Mouse (Mus musculus): ENCODE measurements at regions not wholly inside any gene's neighbourhood (a gene's known extent, or its start where the extent isn't known, plus 50 kb on each side); places are given as distances from the start of the nearest gene placed in this dataset.

DNA sequence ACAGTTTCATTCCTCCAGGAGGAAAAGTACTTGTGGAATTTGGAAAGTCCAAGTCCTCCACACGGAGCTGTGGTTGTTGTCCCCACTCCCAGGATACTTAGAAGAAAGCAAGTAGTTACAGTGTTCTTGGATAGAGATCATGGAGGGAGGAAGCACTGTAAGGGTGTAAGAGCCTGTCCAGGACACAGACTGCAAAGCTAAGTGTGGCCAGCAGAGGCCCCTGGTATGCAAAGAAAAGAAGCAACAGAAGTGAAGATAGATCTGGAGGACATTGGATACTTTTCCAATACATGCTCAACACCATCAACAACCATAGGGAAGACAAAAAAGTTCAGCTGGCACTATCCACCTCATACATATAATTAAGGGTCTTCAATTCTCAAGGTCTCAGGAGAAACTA lies 197.4 kb downstream of the Meis1 start:
- ATAC-seq (ENCODE audit: insufficient read depth) = no peak
- Histone ChIP-seq H3K27me3 (no peaks in the 10 kb centered on the region), H3K9ac (no peak overlapping the region), H3K27ac (replicated peaks) (no peak overlapping the region), H3K4me2 (no peak overlapping the region), H3K9me3 (replicated peaks) (no peaks in the 10 kb centered on the region), H3K36me3 (replicated peaks) (no peaks in the 10 kb centered on the region), H3K4me3 (replicated peaks) (no peak overlapping the region), H3K4me1 (replicated peaks) (no peaks in the 10 kb centered on the region)
- 20% methylated on average over 1 of the region's 1 CpGs for WGBS (ENCODE audit: insufficient replicate concordance)

DNA sequence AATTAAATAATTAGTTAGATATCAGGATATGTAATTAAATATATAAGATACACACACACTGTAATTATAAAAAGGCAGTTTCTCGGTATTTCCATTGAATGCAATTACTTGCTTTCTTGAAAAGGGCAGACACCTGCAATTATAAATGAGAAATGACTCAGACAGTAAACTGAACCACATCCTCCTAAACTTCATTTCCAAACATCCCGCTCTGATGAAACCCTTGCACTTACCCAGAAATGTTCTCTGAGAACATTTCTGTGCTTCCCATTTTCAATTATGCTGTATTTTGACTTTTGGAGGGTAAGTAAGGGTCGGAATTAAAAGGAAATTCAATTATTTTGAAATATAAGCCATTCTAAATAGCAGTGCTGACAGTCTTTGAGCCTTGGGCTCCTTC lies 204.7 kb downstream of the Meis1 start:
- no peak for ATAC-seq (ENCODE audit: insufficient read depth)
- Histone ChIP-seq H3K4me2 (no peak overlapping the region), H3K27ac (replicated peaks) (no peak overlapping the region), H3K9ac (no peak overlapping the region), H3K4me1 (replicated peaks) (no peaks in the 10 kb centered on the region), H3K9me3 (replicated peaks) (no peaks in the 10 kb centered on the region), H3K27me3 (no peaks in the 10 kb centered on the region), H3K36me3 (replicated peaks) (no peaks in the 10 kb centered on the region), H3K4me3 (replicated peaks) (no peak overlapping the region)
- 63% methylated on average over 3 of the region's 3 CpGs for WGBS (ENCODE audit: insufficient replicate concordance)

GRCm38 (mm10) chr11:18767479-18767878 lies 251.3 kb downstream of the Meis1 start:
- no peak overlapping the region for H3K9ac ChIP-seq
- WGBS (ENCODE audit: insufficient replicate concordance) = 80% methylated on average over 3 of the region's 3 CpGs
- H3K4me3 ChIP-seq (replicated peaks) = no peak overlapping the region
- no peak overlapping the region for H3K4me2 ChIP-seq
- H3K36me3 ChIP-seq (replicated peaks) = no peaks in the 10 kb centered on the region
- no peak for ATAC-seq (ENCODE audit: insufficient read depth)
- no peaks in the 10 kb centered on the region for H3K4me1 ChIP-seq (replicated peaks)
- no peaks in the 10 kb centered on the region for H3K9me3 ChIP-seq (replicated peaks)
- H3K27me3 ChIP-seq = no peaks in the 10 kb centered on the region
- H3K27ac ChIP-seq (replicated peaks) = no peak overlapping the region

- H3K9ac ChIP-seq = no peak overlapping the region
- H3K4me3 ChIP-seq (replicated peaks) = no peak overlapping the region
- H3K27me3 ChIP-seq = no peaks in the 10 kb centered on the region
- no peaks in the 10 kb centered on the region for H3K9me3 ChIP-seq (replicated peaks)
- no peak overlapping the region for H3K27ac ChIP-seq (replicated peaks)
- ATAC-seq (ENCODE audit: insufficient read depth) = no peak
- H3K4me1 ChIP-seq (replicated peaks) = no peaks in the 10 kb centered on the region
- no peaks in the 10 kb centered on the region for H3K36me3 ChIP-seq (replicated peaks)
- H3K4me2 ChIP-seq = no peak overlapping the region
- WGBS (ENCODE audit: insufficient replicate concordance) = 59% methylated on average over 6 of the region's 6 CpGs
These were observed 252.2 kb downstream of the Meis1 start for GRCm38 (mm10) chr11:18766458-18767016.

- Histone ChIP-seq H3K27me3 (no peaks in the 10 kb centered on the region), H3K36me3 (replicated peaks) (no peaks in the 10 kb centered on the region), H3K4me2 (no peak overlapping the region), H3K27ac (replicated peaks) (no peak overlapping the region), H3K9ac (no peak overlapping the region), H3K4me3 (replicated peaks) (no peak overlapping the region), H3K4me1 (replicated peaks) (peaks cover 6% of the 10 kb centered on the region; the same call in 1 of the 2 replicates), H3K9me3 (replicated peaks) (no peaks in the 10 kb centered on the region)
- WGBS (ENCODE audit: insufficient replicate concordance) = 63% methylated on average over 6 of the region's 6 CpGs
- no peak for ATAC-seq (ENCODE audit: insufficient read depth)
These were observed 260.2 kb downstream of the Meis1 start for GRCm38 (mm10) chr11:18758591-18759074.

GRCm38 (mm10) chr11:18756576-18756975 lies 262.2 kb downstream of the Meis1 start:
- Histone ChIP-seq H3K4me3 (replicated peaks) (no peak overlapping the region), H3K4me2 (no peak overlapping the region), H3K36me3 (replicated peaks) (no peaks in the 10 kb centered on the region), H3K4me1 (replicated peaks) (peaks cover 11% of the 10 kb centered on the region), H3K9me3 (replicated peaks) (no peaks in the 10 kb centered on the region), H3K9ac (no peak overlapping the region), H3K27ac (replicated peaks) (no peak overlapping the region), H3K27me3 (no peaks in the 10 kb centered on the region)
- 33% methylated on average over 1 of the region's 1 CpGs for WGBS (ENCODE audit: insufficient replicate concordance)
- ATAC-seq (ENCODE audit: insufficient read depth) = no peak

- no peak for ATAC-seq (ENCODE audit: insufficient read depth)
- WGBS (ENCODE audit: insufficient replicate concordance) = 47% methylated on average over 9 of the region's 9 CpGs
- Histone ChIP-seq H3K4me2 (no peak overlapping the region; the same call in 1 of the 2 replicates), H3K9ac (no peak overlapping the region), H3K36me3 (replicated peaks) (no peaks in the 10 kb centered on the region), H3K27ac (replicated peaks) (no peak overlapping the region), H3K9me3 (replicated peaks) (no peaks in the 10 kb centered on the region), H3K4me3 (replicated peaks) (no peak overlapping the region), H3K4me1 (replicated peaks) (peaks cover 22% of the 10 kb centered on the region), H3K27me3 (no peaks in the 10 kb centered on the region)
These were observed 263.9 kb downstream of the Meis1 start for GRCm38 (mm10) chr11:18754732-18755525.

- Histone ChIP-seq H3K4me2 (peak overlapping the region; percentile 44), H3K36me3 (replicated peaks) (no peaks in the 10 kb centered on the region), H3K27ac (replicated peaks) (no peak overlapping the region), H3K9ac (no peak overlapping the region), H3K4me3 (replicated peaks) (no peak overlapping the region), H3K27me3 (no peaks in the 10 kb centered on the region), H3K4me1 (replicated peaks) (peaks cover 29% of the 10 kb centered on the region), H3K9me3 (replicated peaks) (no peaks in the 10 kb centered on the region)
- ATAC-seq (ENCODE audit: insufficient read depth) = peak; percentile 37; the same call in 1 of the 2 replicates
- WGBS (ENCODE audit: insufficient replicate concordance) = 10% methylated on average over 9 of the region's 9 CpGs
These were observed 264.9 kb downstream of the Meis1 start for GRCm38 (mm10) chr11:18753856-18754255.

DNA sequence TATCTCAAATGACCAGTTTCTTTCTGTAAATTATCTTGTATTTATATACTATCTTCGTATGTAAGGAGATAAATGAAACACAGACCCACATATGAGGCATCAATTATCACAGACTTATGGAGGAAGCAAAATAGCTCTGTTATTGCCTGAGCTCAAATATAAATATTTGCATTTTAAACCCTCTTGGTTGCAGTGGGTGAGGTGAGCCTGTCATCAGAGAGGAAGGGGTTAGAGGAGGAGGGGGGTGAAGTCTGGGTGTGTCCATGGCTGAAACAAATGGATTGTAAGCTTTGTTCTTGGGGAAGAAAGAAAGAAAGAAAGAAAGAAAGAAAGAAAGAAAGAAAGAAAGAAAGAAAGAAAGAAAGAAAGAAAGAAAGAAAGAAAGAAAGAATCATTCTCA lies 265.5 kb downstream of the Meis1 start:
- Histone ChIP-seq H3K4me3 (replicated peaks) (no peak overlapping the region), H3K27me3 (no peaks in the 10 kb centered on the region), H3K4me2 (no peak overlapping the region), H3K9ac (no peak overlapping the region), H3K36me3 (replicated peaks) (no peaks in the 10 kb centered on the region), H3K27ac (replicated peaks) (no peak overlapping the region), H3K9me3 (replicated peaks) (no peaks in the 10 kb centered on the region), H3K4me1 (replicated peaks) (peaks cover 29% of the 10 kb centered on the region)
- 26% methylated on average over 1 of the region's 1 CpGs for WGBS (ENCODE audit: insufficient replicate concordance)
- no peak for ATAC-seq (ENCODE audit: insufficient read depth)

- H3K36me3 ChIP-seq (replicated peaks) = no peaks in the 10 kb centered on the region
- WGBS (ENCODE audit: insufficient replicate concordance) = 41% methylated on average over 2 of the region's 2 CpGs
- no peak overlapping the region for H3K9ac ChIP-seq
- H3K27ac ChIP-seq (replicated peaks) = no peak overlapping the region
- no peak for ATAC-seq (ENCODE audit: insufficient read depth)
- H3K4me3 ChIP-seq (replicated peaks) = no peak overlapping the region
- peaks cover 29% of the 10 kb centered on the region for H3K4me1 ChIP-seq (replicated peaks)
- H3K27me3 ChIP-seq = no peaks in the 10 kb centered on the region
- H3K9me3 ChIP-seq (replicated peaks) = no peaks in the 10 kb centered on the region
- no peak overlapping the region for H3K4me2 ChIP-seq
These were observed 266.3 kb downstream of the Meis1 start for GRCm38 (mm10) chr11:18752512-18752911.

DNA sequence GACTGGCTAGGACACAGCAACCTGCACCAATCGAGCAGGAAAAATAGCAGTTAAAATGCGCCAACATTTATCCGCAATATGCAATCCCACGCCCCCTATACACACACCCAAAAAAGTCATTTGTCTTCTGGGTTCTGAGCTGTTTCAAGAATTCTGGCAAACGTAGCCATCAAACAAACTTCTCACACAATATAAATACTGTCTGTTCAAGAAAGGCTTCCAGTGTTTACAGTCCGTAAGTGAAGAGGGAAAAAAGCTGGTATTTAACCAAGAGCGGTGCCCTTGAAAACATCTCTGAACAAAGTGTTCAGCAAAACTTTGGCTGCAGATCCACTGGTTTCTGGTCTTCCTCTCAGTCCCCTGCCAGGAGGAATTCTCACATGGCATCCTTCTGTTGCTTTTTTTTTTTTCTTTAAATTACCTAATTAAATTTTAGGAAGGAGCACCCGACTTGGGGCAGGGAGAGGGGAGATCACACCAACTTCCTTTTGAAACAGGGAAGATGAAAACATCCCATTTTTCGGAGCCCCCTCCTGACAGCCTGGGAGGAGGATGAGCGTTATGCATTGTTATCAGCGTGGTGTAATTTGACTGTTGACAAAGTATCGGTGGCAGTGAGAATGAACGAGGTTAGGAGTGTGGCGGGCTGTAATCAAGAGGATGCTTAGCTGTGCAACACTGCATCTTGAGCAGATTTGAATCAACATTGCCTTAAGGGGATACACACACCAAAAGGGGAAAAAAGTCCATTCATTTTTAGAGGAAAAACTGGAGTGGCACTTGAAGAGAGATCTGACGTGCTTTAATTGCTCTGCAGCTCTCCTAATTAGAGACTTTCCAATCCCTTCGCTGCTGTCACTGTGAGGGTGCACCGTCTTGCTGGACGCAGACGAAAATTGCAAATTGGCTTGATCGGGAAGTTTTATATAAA lies 267.6 kb downstream of the Meis1 start:
- ATAC-seq (ENCODE audit: insufficient read depth) = no peak

More for the DNA sequence above, 267.6 kb downstream of the Meis1 start:
- Histone ChIP-seq H3K9ac (no peak overlapping the region), H3K27ac (replicated peaks) (no peak overlapping the region), H3K36me3 (replicated peaks) (no peaks in the 10 kb centered on the region), H3K27me3 (no peaks in the 10 kb centered on the region), H3K4me3 (replicated peaks) (no peak overlapping the region), H3K4me1 (replicated peaks) (peaks cover 29% of the 10 kb centered on the region), H3K9me3 (replicated peaks) (no peaks in the 10 kb centered on the region), H3K4me2 (peak overlapping the region; percentile 29; the same call in 1 of the 2 replicates)
- 40% methylated on average over 20 of the region's 20 CpGs for WGBS (ENCODE audit: insufficient replicate concordance)

Measured in liver, embryonic 15.5 days (tissue).